Mouse (Mus musculus): ENCODE results near the gene Smim24.

Gene Smim24

GRCm38 (mm10) chr10:81422661-81423217, 29.9 kb downstream of the Smim24 start:
- DNase-seq (ENCODE audit: low read depth, low spot score) = no peak

GRCm38 (mm10) chr10:81423476-81424245, 30.8 kb downstream of the Smim24 start:
- DNase-seq (ENCODE audit: low read depth, low spot score) = no peak

GRCm38 (mm10) chr10:81424246-81425051, 31.6 kb downstream of the Smim24 start:
- DNase-seq (ENCODE audit: low read depth, low spot score) = no peak

GRCm38 (mm10) chr10:81425236-81425850, 32.5 kb downstream of the Smim24 start:
- no peak for DNase-seq (ENCODE audit: low read depth, low spot score)

GRCm38 (mm10) chr10:81426081-81426671, 33.3 kb downstream of the Smim24 start:
- DNase-seq (ENCODE audit: low read depth, low spot score) = no peak

GRCm38 (mm10) chr10:81426897-81427296, 34.0 kb downstream of the Smim24 start:
- DNase-seq (ENCODE audit: low read depth, low spot score) = no peak

GRCm38 (mm10) chr10:81427327-81427726, 34.5 kb downstream of the Smim24 start:
- no peak for DNase-seq (ENCODE audit: low read depth, low spot score)

GRCm38 (mm10) chr10:81427804-81428506, 35.1 kb downstream of the Smim24 start:
- DNase-seq (ENCODE audit: low read depth, low spot score) = no peak

GRCm38 (mm10) chr10:81428507-81428870, 35.6 kb downstream of the Smim24 start:
- no peak for DNase-seq (ENCODE audit: low read depth, low spot score)

GRCm38 (mm10) chr10:81429092-81429491, 36.2 kb downstream of the Smim24 start:
- DNase-seq (ENCODE audit: low read depth, low spot score) = no peak

GRCm38 (mm10) chr10:81429605-81430061, 36.8 kb downstream of the Smim24 start:
- no peak for DNase-seq (ENCODE audit: low read depth, low spot score)

GRCm38 (mm10) chr10:81430141-81430830, 37.4 kb downstream of the Smim24 start:
- DNase-seq (ENCODE audit: low read depth, low spot score) = no peak

- DNase-seq (ENCODE audit: low read depth, low spot score) = no peak
Measured at GRCm38 (mm10) chr10:81430831-81431525, 38.1 kb downstream of the Smim24 start.

- DNase-seq (ENCODE audit: low read depth, low spot score) = no peak
Measured at GRCm38 (mm10) chr10:81431526-81432168, 38.8 kb downstream of the Smim24 start.

GRCm38 (mm10) chr10:81432169-81432867, 39.5 kb downstream of the Smim24 start:
- DNase-seq (ENCODE audit: low read depth, low spot score) = no peak

GRCm38 (mm10) chr10:81432868-81433262, 40.0 kb downstream of the Smim24 start:
- DNase-seq (ENCODE audit: low read depth, low spot score) = peak; percentile 95

- no peak for DNase-seq (ENCODE audit: low read depth, low spot score)
Measured at GRCm38 (mm10) chr10:81433541-81434289, 40.9 kb downstream of the Smim24 start.

Measured in telencephalon, adult 2 months (tissue).